Mouse (Mus musculus) heart, embryonic 12.5 days (tissue): ENCODE data around the gene Aire. TPM values are rescaled to one million over a fixed set of nuclear protein-coding genes. Genes with fewer than 3 reads are reported as not detected.
"Not testable (repeated sequence)": the region's sequence is repeated elsewhere in the genome, so short reads cannot be mapped to it uniquely, and the experiment has no call there.

Experiments
- ATAC-seq: fragments of 200-750 bp; cut with Nextera tagmentation; 2 replicates; pipeline ENCODE4 v1.8.0; 2017; ENCODE audit warnings: moderate TSS enrichment, moderate library complexity; ENCODE audit not compliant: insufficient number of reproducible peaks, low FRiP score
- H3K27ac ChIP-seq: fragments of 300-500 bp; sonication (generic); 2 replicates; pipeline ENCODE4 v1.5.1; 2016; ENCODE audit warnings: mild to moderate bottlenecking, moderate library complexity; ENCODE audit not compliant: poor library complexity, severe bottlenecking
- H3K27me3 ChIP-seq: fragments of 300-500 bp; sonication (generic); replicated peaks from 2 replicates; pipeline ENCODE4 v1.6.1; 2016; ENCODE audit warnings: mild to moderate bottlenecking, moderate library complexity
- H3K36me3 ChIP-seq: fragments of 300-500 bp; sonication (generic); 2 replicates; pipeline ENCODE4 v1.6.1; 2016; ENCODE audit warnings: mild to moderate bottlenecking, moderate library complexity
- H3K4me1 ChIP-seq: fragments of 300-500 bp; sonication (generic); replicated peaks from 2 replicates; pipeline ENCODE4 v1.6.1; 2016; ENCODE audit warnings: mild to moderate bottlenecking
- H3K4me2 ChIP-seq: fragments of 300-500 bp; sonication (generic); 2 replicates; pipeline ENCODE4 v1.6.1; 2016; ENCODE audit warnings: mild to moderate bottlenecking, moderate library complexity
- H3K4me3 ChIP-seq: fragments of 300-500 bp; sonication (generic); 2 replicates; pipeline ENCODE4 v1.5.1; 2016; ENCODE audit warnings: mild to moderate bottlenecking
- H3K9ac ChIP-seq: fragments of 300-500 bp; sonication (generic); 2 replicates; pipeline ENCODE4 v1.6.1; 2016; ENCODE audit warnings: mild to moderate bottlenecking, moderate library complexity
- H3K9me3 ChIP-seq: fragments of 300-500 bp; sonication (generic); replicated peaks from 2 replicates; pipeline ENCODE4 v1.6.1; 2016; ENCODE audit warnings: mild to moderate bottlenecking, moderate library complexity
- WGBS: fragments of 180-500 bp; shearing (Covaris S2); methylation state at CpG from one replicate; pipeline ENCODE4 v1.1.7; 2016; 5-methylcytosine and 5-hydroxymethylcytosine counted together
- polyA plus RNA-seq: library from polyadenylated mRNA; unstranded; fragments of >200 nt; fragmentation: Nextera tagmentation; extraction: Ambion mirVana; gene quantifications from 2 replicates; pipeline ENCODE4 v1.2.1, GENCODE M21; 2016

Gene Aire
- polyA plus RNA-seq, 1 experiment from 2014 or later, result not detected

GRCm38 (mm10) chr10:78025453-78025852, 18.0 kb downstream of the Aire start:
- not testable (repeated sequence) for H3K4me3 ChIP-seq, H3K27ac ChIP-seq, H3K27me3 ChIP-seq, H3K4me2 ChIP-seq, H3K36me3 ChIP-seq, H3K9ac ChIP-seq, H3K4me1 ChIP-seq, H3K9me3 ChIP-seq, ATAC-seq
- 71% methylated on average over 6 of the region's 8 CpGs for WGBS

- ATAC-seq, H3K27me3 ChIP-seq, H3K9ac ChIP-seq, H3K4me3 ChIP-seq, H3K27ac ChIP-seq, H3K4me2 ChIP-seq, H3K36me3 ChIP-seq, H3K9me3 ChIP-seq: not testable (repeated sequence)
- 94% methylated on average over 7 of the region's 11 CpGs for WGBS
- peaks cover 11% of the 10 kb centered on the region; the same call in 1 of the 2 replicates for H3K4me1 ChIP-seq
These were observed 23.4 kb downstream of the Aire start for GRCm38 (mm10) chr10:78019984-78020383.

GRCm38 (mm10) chr10:78019291-78019690, 24.1 kb downstream of the Aire start:
- Histone ChIP-seq H3K36me3 (no peaks in the 10 kb centered on the region), H3K9ac (no peak overlapping the region), H3K4me1 (peaks cover 11% of the 10 kb centered on the region; the same call in 1 of the 2 replicates), H3K27ac (no peak overlapping the region), H3K27me3 (0 out of 2 replicates have a peak, but pooled peaks cover 3% of the 10 kb centered on the region), H3K4me3 (no peak overlapping the region), H3K4me2 (peak overlapping the region; percentile 64), H3K9me3 (peaks cover 6% of the 10 kb centered on the region; the same call in 1 of the 2 replicates)
- peak; percentile 33 for ATAC-seq
- WGBS, result 87% methylated on average over 4 of the region's 4 CpGs

- 0 out of 2 replicates have a peak, but pooled peaks cover 3% of the 10 kb centered on the region for H3K27me3 ChIP-seq
- peaks cover 11% of the 10 kb centered on the region; the same call in 1 of the 2 replicates for H3K4me1 ChIP-seq
- 18% methylated on average over 19 of the region's 19 CpGs for WGBS
- peak overlapping the region; percentile 53; the same call in 1 of the 2 replicates for H3K27ac ChIP-seq
- ATAC-seq, result peak; percentile 77
- peak overlapping the region; percentile 28; the same call in 1 of the 2 replicates for H3K4me3 ChIP-seq
- no peaks in the 10 kb centered on the region for H3K36me3 ChIP-seq
- H3K4me2 ChIP-seq, result peak overlapping the region; percentile 64
- peaks cover 6% of the 10 kb centered on the region; the same call in 1 of the 2 replicates for H3K9me3 ChIP-seq
- H3K9ac ChIP-seq, result 0 out of 2 replicates have a peak overlapping the region, but pooled peaks have one; percentile 55
These were observed 24.6 kb downstream of the Aire start for GRCm38 (mm10) chr10:78018797-78019203.

GRCm38 (mm10) chr10:78016366-78016765, 27.0 kb downstream of the Aire start:
- no peaks in the 10 kb centered on the region for H3K36me3 ChIP-seq
- no peak overlapping the region for H3K9ac ChIP-seq
- ATAC-seq, result no peak
- peaks cover 11% of the 10 kb centered on the region; the same call in 1 of the 2 replicates for H3K4me1 ChIP-seq
- H3K4me3 ChIP-seq, result no peak overlapping the region
- H3K9me3 ChIP-seq, result peaks cover 6% of the 10 kb centered on the region; the same call in 1 of the 2 replicates
- no peak overlapping the region for H3K4me2 ChIP-seq
- H3K27me3 ChIP-seq, result 0 out of 2 replicates have a peak, but pooled peaks cover 3% of the 10 kb centered on the region
- 52% methylated on average over 5 of the region's 5 CpGs for WGBS
- H3K27ac ChIP-seq, result no peak overlapping the region

GRCm38 (mm10) chr10:78015489-78015888, 27.9 kb downstream of the Aire start:
- H3K9ac ChIP-seq, result no peak overlapping the region
- no peak overlapping the region for H3K4me3 ChIP-seq
- 70% methylated on average over 1 of the region's 1 CpGs for WGBS
- no peak for ATAC-seq
- no peak overlapping the region for H3K4me2 ChIP-seq
- peaks cover 11% of the 10 kb centered on the region; the same call in 1 of the 2 replicates for H3K4me1 ChIP-seq
- 0 out of 2 replicates have a peak, but pooled peaks cover 3% of the 10 kb centered on the region for H3K27me3 ChIP-seq
- H3K9me3 ChIP-seq, result peaks cover 6% of the 10 kb centered on the region; the same call in 1 of the 2 replicates
- peak overlapping the region; percentile 53 for H3K27ac ChIP-seq
- no peaks in the 10 kb centered on the region for H3K36me3 ChIP-seq

- 91% methylated on average over 18 of the region's 18 CpGs for WGBS
- Histone ChIP-seq H3K27me3 (0 out of 2 replicates have a peak, but pooled peaks cover 3% of the 10 kb centered on the region), H3K9me3 (0 out of 2 replicates have a peak, but pooled peaks cover 6% of the 10 kb centered on the region), H3K36me3 (no peaks in the 10 kb centered on the region), H3K4me2 (no peak overlapping the region), H3K4me3 (no peak overlapping the region), H3K4me1 (peaks cover 18% of the 10 kb centered on the region), H3K9ac (no peak overlapping the region), H3K27ac (no peak overlapping the region)
- no peak for ATAC-seq
These were observed 30.5 kb downstream of the Aire start for GRCm38 (mm10) chr10:78012661-78013495.

GRCm38 (mm10) chr10:78011116-78011515, 32.3 kb downstream of the Aire start:
- 92% methylated on average over 5 of the region's 5 CpGs for WGBS
- ATAC-seq, H3K27me3 ChIP-seq, H3K36me3 ChIP-seq, H3K9me3 ChIP-seq, H3K4me2 ChIP-seq, H3K9ac ChIP-seq, H3K4me3 ChIP-seq, H3K27ac ChIP-seq: not testable (repeated sequence)
- H3K4me1 ChIP-seq, result peaks cover 35% of the 10 kb centered on the region

GRCm38 (mm10) chr10:78010335-78010734, 33.1 kb downstream of the Aire start:
- Histone ChIP-seq H3K27me3 (no peaks in the 10 kb centered on the region), H3K4me2 (peak overlapping the region; percentile 86), H3K9me3 (0 out of 2 replicates have a peak, but pooled peaks cover 6% of the 10 kb centered on the region), H3K4me3 (peak overlapping the region; percentile 24), H3K9ac (peak overlapping the region; percentile 11; the same call in 1 of the 2 replicates), H3K4me1 (peaks cover 39% of the 10 kb centered on the region), H3K27ac (no peak overlapping the region), H3K36me3 (0 out of 2 replicates have a peak, but pooled peaks cover 5% of the 10 kb centered on the region)
- no peak for ATAC-seq
- 12% methylated on average over 10 of the region's 10 CpGs for WGBS

- peak within 1 kb of the TSS; percentile 83 for H3K4me3 ChIP-seq
- H3K4me1 ChIP-seq, result peaks cover 39% of the 10 kb centered on the region
- H3K9ac ChIP-seq, result peak within 1 kb of the TSS; percentile 97
- H3K27me3 ChIP-seq, result no peaks in the 10 kb centered on the region
- peak within 1 kb of the TSS; percentile 86 for H3K4me2 ChIP-seq
- H3K36me3 ChIP-seq, result peaks cover 9% of the 10 kb centered on the region
- no peak for ATAC-seq
- peak within 1 kb of the TSS; percentile 100 for H3K27ac ChIP-seq
- 0 out of 2 replicates have a peak, but pooled peaks cover 6% of the 10 kb centered on the region for H3K9me3 ChIP-seq
- WGBS, result under 1% methylated on average over 9 of the region's 9 CpGs
These were observed 33.5 kb downstream of the Aire start, which contains the start of gene Pfkl for GRCm38 (mm10) chr10:78009945-78010293. TSS of gene Pfkl (minus strand) at chr10:78010083.
